Comparison of ENCODE assay signal across 10 mouse cellular contexts in genomic region chr16:44270606-44271005, GRCm38 (mm10).
A peak's percentile ranks its signal among the peaks of the same experiment; 100 is the strongest.
DNase-seq lines count a peak whose midpoint lies in the region; ATAC-seq and TF ChIP-seq lines count a peak whose summit lies in the region.
"Had no signal": no experiment of that assay in that cellular context is flagged by ENCODE, and none has a peak within 500 bp of the region (broad histone marks: within the 10 kb centered on the region; RNA-seq: fewer than 3 reads in every experiment).

No protein-coding gene starts in this region.

- no peaks in the 10 kb centered on the region for H3K27me3 ChIP-seq in lung, embryonic 15.5 days
- no peaks in the 10 kb centered on the region for H3K27me3 ChIP-seq in kidney, postnatal 0 days (ENCODE audit: insufficient read depth, low read length)
- H3K27me3 ChIP-seq in stomach, embryonic 14.5 days (ENCODE audit: control insufficient read depth, insufficient read depth, low read length) = no peaks in the 10 kb centered on the region
- no peaks in the 10 kb centered on the region for H3K27me3 ChIP-seq in hindbrain, embryonic 12.5 days

- H3K4me3 ChIP-seq in lung, embryonic 15.5 days = no peak overlapping the region
- no peak overlapping the region for H3K4me3 ChIP-seq in kidney, postnatal 0 days (replicated peaks; ENCODE audit: low read depth, low read length)
- no peak overlapping the region for H3K4me3 ChIP-seq in stomach, embryonic 14.5 days (ENCODE audit: low read depth, low read length)
- H3K4me3 ChIP-seq in hindbrain, embryonic 12.5 days = no peak overlapping the region

- no peak overlapping the region for H3K9ac ChIP-seq in lung, embryonic 15.5 days
- no peak overlapping the region for H3K9ac ChIP-seq in kidney, postnatal 0 days (ENCODE audit: low read depth, low read length)
- H3K9ac ChIP-seq in stomach, embryonic 14.5 days (replicated peaks; ENCODE audit: low read depth, low read length) = no peak overlapping the region
- H3K9ac ChIP-seq in hindbrain, embryonic 12.5 days = no peak overlapping the region
- H3K9ac ChIP-seq: liver, postnatal 0 days had no signal

- no peak for TF ChIP-seq CTCF in kidney, postnatal 0 days (IDR thresholded peaks at IDR 0.05; ENCODE audit: low read depth)

- no peak overlapping the region for H3K4me2 ChIP-seq in lung, embryonic 15.5 days
- H3K4me2 ChIP-seq in kidney, postnatal 0 days (ENCODE audit: low read length) = no peak overlapping the region
- no peak overlapping the region for H3K4me2 ChIP-seq in stomach, embryonic 14.5 days (replicated peaks; ENCODE audit: low read depth, low read length)
- no peak overlapping the region for H3K4me2 ChIP-seq in hindbrain, embryonic 12.5 days (replicated peaks)

- DNase-seq in lung, adult 18-20 months = no peak
- peak; percentile 36 for DNase-seq in gastrocnemius, postnatal 25 days
- peak; percentile 85 for DNase-seq in kidney, postnatal 0 days (ENCODE audit: low spot score)
- no peak for DNase-seq in frontal cortex, postnatal 36 days (ENCODE audit: low spot score in 2 of 2)
- DNase-seq in layer of hippocampus, postnatal 36 days = no peak
- DNase-seq: liver, postnatal 0 days had no signal

- H3K36me3 ChIP-seq in lung, embryonic 15.5 days = no peaks in the 10 kb centered on the region
- H3K36me3 ChIP-seq in kidney, postnatal 0 days (ENCODE audit: insufficient read depth, low read length) = no peaks in the 10 kb centered on the region
- H3K36me3 ChIP-seq in stomach, embryonic 14.5 days (ENCODE audit: control insufficient read depth, insufficient read depth, low read length) = no peaks in the 10 kb centered on the region
- H3K36me3 ChIP-seq in hindbrain, embryonic 12.5 days = no peaks in the 10 kb centered on the region

- no peaks in the 10 kb centered on the region for H3K9me3 ChIP-seq in lung, embryonic 15.5 days
- no peaks in the 10 kb centered on the region for H3K9me3 ChIP-seq in kidney, postnatal 0 days (replicated peaks; ENCODE audit: low read length)
- H3K9me3 ChIP-seq in stomach, embryonic 14.5 days (ENCODE audit: control insufficient read depth, low read depth, low read length) = no peaks in the 10 kb centered on the region
- H3K9me3 ChIP-seq in hindbrain, embryonic 12.5 days (replicated peaks) = no peaks in the 10 kb centered on the region

- H3K4me1 ChIP-seq in lung, embryonic 15.5 days = peaks cover 15% of the 10 kb centered on the region
- H3K4me1 ChIP-seq in kidney, postnatal 0 days (replicated peaks; ENCODE audit: insufficient read depth, low read length) = 0 out of 2 replicates have a peak, but pooled peaks cover 5% of the 10 kb centered on the region
- H3K4me1 ChIP-seq in stomach, embryonic 14.5 days (ENCODE audit: control insufficient read depth, insufficient read depth, low read length) = no peaks in the 10 kb centered on the region
- no peaks in the 10 kb centered on the region for H3K4me1 ChIP-seq in hindbrain, embryonic 12.5 days

- peak; percentile 83; the same call in 1 of the 2 replicates for ATAC-seq in lung, embryonic 15.5 days (ENCODE audit: borderline replicate concordance, extremely low read depth, low FRiP score, low TSS enrichment)
- ATAC-seq in kidney, postnatal 0 days (replicated peaks; ENCODE audit: low FRiP score, low read depth) = peak; percentile 65; the same call in 1 of the 2 replicates
- peak; percentile 58; the same call in 1 of the 2 replicates for ATAC-seq in stomach, embryonic 14.5 days (ENCODE audit: insufficient number of reproducible peaks, insufficient read depth, low FRiP score, low read depth)
- ATAC-seq in hindbrain, embryonic 12.5 days (ENCODE audit: low FRiP score) = no peak
- ATAC-seq: activated CD4-positive, CD25-positive, alpha-beta regulatory T cell, adult 4 months; liver, postnatal 0 days had no signal

- 37% methylated on average over 5 of the region's 5 CpGs for whole genome bisulfite sequencing in lung, embryonic 15.5 days
- WGBS in kidney, postnatal 0 days = 40% methylated on average over 5 of the region's 5 CpGs
- WGBS in stomach, embryonic 14.5 days = 35% methylated on average over 5 of the region's 5 CpGs
- WGBS in hindbrain, embryonic 12.5 days = 81% methylated on average over 5 of the region's 5 CpGs

- H3K27ac ChIP-seq in lung, embryonic 15.5 days = peak overlapping the region; percentile 49
- peak overlapping the region; percentile 38; the same call in 1 of the 2 replicates for H3K27ac ChIP-seq in kidney, postnatal 0 days
- no peak overlapping the region for H3K27ac ChIP-seq in stomach, embryonic 14.5 days (ENCODE audit: low read length)
- H3K27ac ChIP-seq in hindbrain, embryonic 12.5 days = no peak overlapping the region

Comparison
In these comparisons a context has a peak if more than half of its experiments do, and no peak if none do; other contexts are left out.
1. H3K27ac ChIP-seq: peak in lung, embryonic 15.5 days (single experiment) and kidney, postnatal 0 days (single experiment); none in stomach, embryonic 14.5 days (single experiment) and hindbrain, embryonic 12.5 days (single experiment).
2. DNase-seq: peak in gastrocnemius, postnatal 25 days (single experiment) and kidney, postnatal 0 days (single experiment); none in lung, adult 18-20 months (0 of 2), frontal cortex, postnatal 36 days (0 of 2) and layer of hippocampus, postnatal 36 days (0 of 2).